Mouse (Mus musculus) ovary, postnatal 36 days (tissue): Measurements from ENCODE around the gene Prss34.

Experiments
- DNase-seq: peaks from one replicate; pipeline ENCODE4 v3.0.0; 2022; ENCODE audit warnings: low spot score, mixed read lengths

Prss34 gene

GRCm38 (mm10) chr17:25318354-25318753 is 20.2 kb downstream of the Prss34 start, which contains the start of gene Prss29:
TSS of gene Prss29 (plus strand) at chr17:25318654.
- no peak for DNase-seq

- DNase-seq = no peak
Observed at GRCm38 (mm10) chr17:25320819-25321218, 22.6 kb downstream of the Prss34 start.

GRCm38 (mm10) chr17:25322930-25323329 is 24.7 kb downstream of the Prss34 start:
- DNase-seq = no peak

- DNase-seq = no peak
Observed at GRCm38 (mm10) chr17:25332321-25332720, 34.1 kb downstream of the Prss34 start.

- DNase-seq = peak; percentile 66
Observed at GRCm38 (mm10) chr17:25333943-25334342, 35.7 kb downstream of the Prss34 start.

GRCm38 (mm10) chr17:25338218-25338617 is 40.0 kb downstream of the Prss34 start:
- no peak for DNase-seq

- DNase-seq = no peak
Observed at GRCm38 (mm10) chr17:25340003-25340402, 41.8 kb downstream of the Prss34 start.

- DNase-seq = no peak
Observed at GRCm38 (mm10) chr17:25341490-25341889, 43.3 kb downstream of the Prss34 start.

GRCm38 (mm10) chr17:25345462-25345861 is 47.3 kb downstream of the Prss34 start, which contains the start of gene Tpsab1:
TSS of gene Tpsab1 (minus strand) at chr17:25345562.
- DNase-seq = no peak
